Mouse (Mus musculus) C2C12 (cell line): Measurements from ENCODE around the gene Fam168a.

Source experiments
- CTCF ChIP-seq: IDR thresholded peaks from one replicate; pipeline ENCODE4 v1.5.1; 2011; ENCODE audit not compliant: control insufficient read depth, insufficient read depth, insufficient read length
- MAX ChIP-seq: IDR thresholded peaks from one replicate; pipeline ENCODE4 v1.6.1; 2011; ENCODE audit warnings: mild to moderate bottlenecking, control low read depth
- MYOD1 ChIP-seq: IDR thresholded peaks from one replicate; pipeline ENCODE4 v1.6.1; 2011; ENCODE audit warnings: low read depth; ENCODE audit not compliant: control insufficient read depth, insufficient read length
- MYOG ChIP-seq: IDR thresholded peaks from one replicate; pipeline ENCODE4 v1.6.1; 2011; ENCODE audit not compliant: control insufficient read depth, insufficient read length; ENCODE audit errors: extremely low read depth
- USF1 ChIP-seq: IDR thresholded peaks from one replicate; pipeline ENCODE4 v1.6.1; 2011; ENCODE audit warnings: low read depth, mild to moderate bottlenecking, control low read depth, moderate library complexity

GRCm38 (mm10) chr7:100732341-100733050, 26.1 kb downstream of the Fam168a start:
- no peak for TF ChIP-seq CTCF
- no peak for TF ChIP-seq MYOD1
- no peak for TF ChIP-seq MAX
- TF ChIP-seq USF1 = no peak
- TF ChIP-seq MYOG = no peak
